Mouse (Mus musculus): Measurements from ENCODE around the gene Unc13b.

DNA sequence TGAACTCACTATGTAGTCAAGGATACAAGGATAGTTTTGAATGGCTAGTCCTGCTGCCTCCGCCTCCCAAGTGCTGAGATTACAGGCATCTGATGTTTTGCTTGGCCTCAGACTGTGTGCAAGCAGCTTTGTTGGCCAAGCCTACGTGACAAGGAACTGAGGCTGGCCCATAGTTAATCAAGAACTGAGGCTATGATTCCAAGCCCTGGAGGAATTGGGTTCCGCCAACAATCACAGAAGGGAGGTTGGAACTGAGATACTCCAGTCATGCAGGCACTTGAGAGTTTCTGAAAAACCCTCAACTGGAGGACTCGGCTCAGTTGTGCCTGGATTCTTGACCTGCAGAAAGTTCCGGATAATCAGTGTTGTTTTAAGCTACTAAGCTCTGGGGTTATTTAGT, 1.1 kb upstream of the Unc13b start:
- TF ChIP-seq CTCF (IDR thresholded peaks at IDR 0.05; ENCODE audit: borderline replicate concordance, insufficient read depth, low read depth, low read length) (no peak), POLR2A (IDR thresholded peaks at IDR 0.05; ENCODE audit: borderline replicate concordance, insufficient read depth, low read length) (no peak)

Measured in cerebellum, adult 2 months (tissue).